Mouse (Mus musculus) brain, embryonic 14.5 days (tissue): ENCODE data around the gene Ifna6. TPM values are rescaled to one million over a fixed set of nuclear protein-coding genes. Genes with fewer than 3 reads are reported as not detected.

Source experiments
- DNase-seq: peaks from one replicate; pipeline ENCODE4 v3.0.0-alpha.2; 2011; ENCODE audit warnings: low read depth
- CTCF ChIP-seq: fragments of 200-500 bp; IDR thresholded peaks from 2 replicates; pipeline ENCODE4 v1.5.1; 2012; ENCODE audit warnings: inconsistent platforms, mild to moderate bottlenecking, moderate library complexity, borderline replicate concordance; ENCODE audit not compliant: insufficient read depth, insufficient read length; ENCODE audit errors: extremely low read depth
- POLR2A ChIP-seq: fragments of 200-500 bp; IDR thresholded peaks from 2 replicates; pipeline ENCODE4 v1.6.1; 2012; ENCODE audit warnings: mild to moderate bottlenecking, inconsistent platforms, borderline replicate concordance; ENCODE audit not compliant: poor library complexity, insufficient read depth, insufficient read length, severe bottlenecking; ENCODE audit errors: extremely low read depth
- polyA plus RNA-seq: library from polyadenylated mRNA; depleted of rRNA; stranded (reverse); fragments of >200 nt; gene quantifications from 2 replicates; pipeline ENCODE4 v1.2.3, GENCODE M21; 2012; rRNA removed

The Ifna6 gene
- polyA plus RNA-seq, 1 experiment = not detected

DNA sequence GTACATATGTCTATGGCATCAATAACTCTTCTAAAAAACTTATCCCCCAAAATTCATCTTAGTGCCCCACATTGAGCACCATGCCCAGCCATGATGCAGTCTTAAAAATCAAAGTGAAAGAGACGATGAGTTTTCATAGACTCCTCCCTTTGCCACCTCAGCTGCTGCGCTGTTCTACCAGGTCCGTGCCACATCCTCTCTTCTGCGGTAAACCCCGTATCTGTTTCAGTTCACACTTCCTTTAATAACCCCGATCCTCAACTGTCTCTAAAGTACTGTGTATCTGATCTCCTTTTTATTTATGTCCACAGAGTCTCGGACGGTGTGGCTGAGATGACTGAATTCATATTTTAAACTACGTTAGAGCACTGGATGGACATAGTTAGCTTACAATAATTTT is 37.4 kb downstream of the Ifna6 start:
- DNase-seq = no peak
- TF ChIP-seq CTCF = no peak
- no peak for TF ChIP-seq POLR2A

DNA sequence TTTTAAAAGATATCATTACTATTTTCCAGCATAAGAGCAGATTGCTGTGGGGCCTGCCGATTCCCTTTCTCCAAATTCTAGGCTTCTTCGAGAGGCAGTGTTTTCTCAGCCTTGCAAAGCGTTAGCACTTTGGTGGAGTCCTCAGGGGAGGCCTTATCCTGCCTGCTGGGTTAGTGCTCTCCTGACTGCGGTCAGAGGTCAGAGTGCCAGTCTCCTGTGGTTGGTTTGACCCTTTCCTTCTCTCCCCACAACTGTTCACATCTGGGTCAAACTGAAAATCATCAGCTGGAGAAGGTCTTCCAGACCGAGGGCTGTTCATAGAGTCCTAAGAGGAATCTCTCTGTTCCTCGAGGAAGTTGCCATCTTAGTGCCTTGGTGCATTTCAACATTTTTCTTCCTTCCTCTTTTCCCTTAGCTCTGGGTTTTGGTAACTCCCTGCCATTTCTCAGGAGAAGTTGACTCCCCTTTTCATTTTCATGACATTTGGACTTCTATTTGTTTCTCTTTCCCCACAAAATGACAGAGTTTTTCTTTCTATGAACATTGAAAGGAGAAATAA is 37.9 kb downstream of the Ifna6 start:
- no peak for TF ChIP-seq POLR2A
- no peak for TF ChIP-seq CTCF
- no peak for DNase-seq

DNA sequence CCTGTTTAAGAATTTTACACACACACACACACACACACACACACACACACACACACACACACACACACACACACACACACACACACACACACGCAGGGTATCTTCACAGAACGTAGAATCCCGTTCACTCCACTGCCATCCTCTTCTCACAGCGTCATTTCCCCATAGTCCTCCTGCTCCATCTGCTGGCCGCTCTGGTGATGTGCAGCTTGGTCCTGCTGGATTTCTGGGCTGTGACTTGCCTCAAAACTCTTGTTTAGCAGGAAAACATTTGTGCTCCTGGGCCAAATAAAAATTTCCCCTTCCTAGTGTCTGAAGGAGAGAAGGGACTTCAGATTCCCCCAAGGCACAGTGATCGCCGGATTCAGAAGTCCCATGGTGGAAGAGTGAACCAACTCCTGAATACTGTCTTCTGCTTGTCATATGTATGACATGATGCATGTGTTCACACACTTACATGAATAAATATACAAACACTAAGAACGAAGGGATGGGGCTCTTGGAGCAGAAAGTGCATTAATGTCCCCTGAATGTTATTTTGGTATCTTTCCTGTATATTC is 40.2 kb downstream of the Ifna6 start:
- peak; percentile 87 for DNase-seq
- no peak for TF ChIP-seq POLR2A
- TF ChIP-seq CTCF = peak; percentile 93

DNA sequence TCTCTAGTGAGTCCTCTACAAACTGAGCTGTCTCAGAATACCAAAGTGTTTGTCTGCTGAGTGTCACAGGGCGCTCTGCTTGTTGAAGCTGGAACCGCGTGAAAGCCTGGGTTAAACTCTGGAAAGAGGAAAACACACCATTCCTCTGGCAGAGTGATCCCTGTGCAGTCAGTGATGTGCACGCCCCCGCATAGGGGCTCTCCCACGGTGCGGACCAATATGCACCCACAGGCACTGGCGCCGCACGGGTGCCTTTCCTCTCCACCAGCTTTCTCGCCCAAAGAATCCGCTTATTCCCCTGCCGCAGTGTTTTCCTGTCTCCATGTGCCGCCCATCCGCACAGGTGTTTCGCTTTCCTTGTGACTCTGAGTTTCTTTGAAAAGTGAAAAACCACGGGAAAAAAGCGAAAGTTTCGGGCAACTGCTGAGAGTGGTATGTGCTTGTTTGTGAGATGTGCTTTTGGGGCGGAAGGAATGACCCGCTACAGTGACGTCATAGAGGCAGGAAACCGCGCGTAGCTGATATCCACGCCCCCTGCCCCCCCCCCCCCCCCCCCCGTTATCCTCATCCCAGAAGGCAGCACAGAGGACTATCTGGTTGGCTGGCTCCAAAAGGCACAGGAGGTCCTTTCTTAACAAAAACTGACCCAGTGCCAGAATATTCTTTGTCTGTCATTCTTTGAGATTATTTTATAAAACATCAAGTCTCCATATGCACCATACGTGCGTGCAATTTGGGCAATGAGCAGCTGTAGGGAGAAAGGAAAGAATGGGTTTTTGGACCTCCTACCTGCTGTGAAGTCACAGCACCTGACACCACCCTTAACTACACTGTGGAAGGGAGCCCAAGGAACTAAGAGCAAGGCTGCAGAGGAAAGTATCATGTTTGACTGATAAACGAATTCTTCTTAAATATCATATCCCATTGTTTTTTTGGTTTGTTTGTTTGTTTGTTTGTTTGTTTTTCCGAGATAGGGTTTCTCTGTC is 41.0 kb downstream of the Ifna6 start:
- DNase-seq = peak; percentile 72
- no peak; the same call in 1 of the 2 replicates for TF ChIP-seq CTCF

DNA sequence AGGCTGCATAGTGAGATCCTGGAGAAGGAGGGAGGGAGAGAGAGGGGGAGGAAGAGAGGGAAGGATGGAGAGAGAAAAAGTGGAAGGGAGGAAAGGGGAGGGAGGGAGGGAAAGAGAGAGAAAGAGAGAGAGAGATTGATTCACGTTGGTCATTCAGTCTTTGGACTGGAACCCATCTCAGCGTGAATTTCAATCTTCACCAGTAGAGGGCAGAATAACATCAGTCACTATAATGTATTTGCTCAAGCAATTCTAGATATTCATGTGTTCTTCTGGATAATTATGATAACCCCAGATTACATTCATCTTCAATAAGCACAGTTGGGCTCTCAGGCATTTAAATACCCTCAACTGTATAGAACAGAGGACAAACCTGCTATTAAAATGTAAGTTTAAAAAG is 45.5 kb downstream of the Ifna6 start:
- peak; percentile 65 for DNase-seq
- no peak for TF ChIP-seq POLR2A
- peak; percentile 48; the same call in 1 of the 2 replicates for TF ChIP-seq CTCF

DNA sequence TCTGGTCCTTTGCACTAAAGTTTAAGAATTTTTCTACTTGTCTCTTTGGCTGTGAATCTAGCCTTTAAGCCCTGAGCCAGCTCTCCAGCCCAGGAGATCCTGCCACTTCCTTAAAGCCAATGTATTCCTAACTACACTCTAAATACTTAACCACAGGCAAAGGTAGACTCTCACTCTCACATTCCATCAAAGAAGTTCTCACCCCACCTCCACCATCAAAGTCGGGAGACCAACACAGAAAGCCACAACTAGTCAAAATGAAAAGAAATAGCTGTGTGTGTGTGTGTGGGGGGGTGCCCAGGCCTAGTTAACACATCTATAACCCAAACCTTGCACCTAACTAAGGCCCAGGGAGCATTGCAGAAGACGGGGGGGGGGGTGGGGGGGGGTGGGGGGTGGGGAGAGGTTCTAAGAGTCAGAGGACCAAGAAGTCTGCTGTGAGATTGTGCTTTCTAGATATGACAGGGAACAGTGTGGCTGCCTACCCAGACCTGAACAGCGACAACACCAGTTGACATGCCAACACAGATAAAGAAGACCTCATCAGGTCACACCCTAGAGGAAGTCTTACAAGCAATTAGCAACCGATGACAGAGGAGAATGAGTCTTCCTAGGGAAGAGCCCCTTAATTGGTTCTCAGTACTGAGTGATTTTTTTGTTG is 48.3 kb downstream of the Ifna6 start:
- TF ChIP-seq POLR2A (no peak), CTCF (no peak)
- DNase-seq = no peak

DNA sequence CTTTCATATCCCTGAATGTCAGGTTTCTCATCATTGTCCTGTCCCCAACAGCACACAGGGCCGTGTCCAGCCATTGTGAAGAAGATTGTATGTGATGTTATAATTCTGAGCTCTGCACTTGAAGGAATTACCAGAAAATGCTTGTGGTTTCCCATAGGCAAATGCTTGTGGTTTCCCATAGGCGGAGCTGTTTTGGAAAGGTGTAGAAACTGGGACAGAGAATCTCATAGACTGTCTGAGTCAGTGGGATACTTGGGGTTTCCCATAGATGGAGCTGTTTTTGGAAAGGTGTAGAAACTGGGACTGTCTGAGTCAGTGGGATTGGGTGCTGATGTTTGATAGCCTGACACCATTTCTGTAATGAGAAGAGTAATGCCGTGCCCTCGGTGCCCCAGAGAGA is 49.3 kb downstream of the Ifna6 start:
- no peak for DNase-seq
- TF ChIP-seq CTCF (no peak), POLR2A (no peak)

Other genes starting within 250 kb of the Ifna6 start
- not detected in 2 replicates for gene Ifna9, start 235.0 kb upstream of the Ifna6 start, polyA plus RNA-seq
- gene Ifna12, start 224.0 kb upstream of the Ifna6 start, polyA plus RNA-seq = not detected in 2 replicates
- not detected in 2 replicates for gene C87499, start 193.0 kb upstream of the Ifna6 start, polyA plus RNA-seq
- not detected in 2 replicates for gene Ifna13, start 183.0 kb upstream of the Ifna6 start, polyA plus RNA-seq
- not detected in 2 replicates for gene Ifna16, start 150.5 kb upstream of the Ifna6 start, polyA plus RNA-seq
- not detected in 2 replicates for gene Ifna2, start 143.5 kb upstream of the Ifna6 start, polyA plus RNA-seq
- gene Ifnab, start 136.1 kb upstream of the Ifna6 start, polyA plus RNA-seq = not detected in 2 replicates
- gene Gm26566, start 105.6 kb upstream of the Ifna6 start, polyA plus RNA-seq = 1.2 and 2.4 TPM in 2 replicates
- 45.5 and 69.0 TPM in 2 replicates for gene Klhl9, start 105.0 kb upstream of the Ifna6 start, polyA plus RNA-seq
- gene Gm13271, start 72.5 kb upstream of the Ifna6 start, polyA plus RNA-seq = not detected in 2 replicates
- not detected in 2 replicates for gene Gm13283, start 67.3 kb upstream of the Ifna6 start, polyA plus RNA-seq
- not detected in 2 replicates for gene Gm13290, start 53.6 kb upstream of the Ifna6 start, polyA plus RNA-seq
- not detected in 2 replicates for gene Gm13289, start 50.5 kb upstream of the Ifna6 start, polyA plus RNA-seq
- 0.11 TPM in 1 of 2 replicates, not detected in the other for gene Gm13272, start 47.6 kb upstream of the Ifna6 start, polyA plus RNA-seq
- not detected in 2 replicates for gene Ifnz, start 45.3 kb upstream of the Ifna6 start, polyA plus RNA-seq
- gene Gm13276, start 41.7 kb upstream of the Ifna6 start, polyA plus RNA-seq = not detected in 2 replicates
- not detected in 2 replicates for gene Gm13277, start 38.8 kb upstream of the Ifna6 start, polyA plus RNA-seq
- gene Gm13278, start 35.9 kb upstream of the Ifna6 start, polyA plus RNA-seq = not detected in 2 replicates
- not detected in 2 replicates for gene Gm13275, start 32.9 kb upstream of the Ifna6 start, polyA plus RNA-seq
- not detected in 2 replicates for gene Gm13279, start 30.0 kb upstream of the Ifna6 start, polyA plus RNA-seq
- not detected in 2 replicates for gene Gm13285, start 27.8 kb upstream of the Ifna6 start, polyA plus RNA-seq
- not detected in 2 replicates for gene Gm13287, start 24.2 kb upstream of the Ifna6 start, polyA plus RNA-seq
- gene Gm13288, start 21.9 kb upstream of the Ifna6 start, polyA plus RNA-seq = not detected in 2 replicates
- gene Ifna7, start 11.2 kb upstream of the Ifna6 start, polyA plus RNA-seq = 0.15 TPM in 1 of 2 replicates, not detected in the other
- gene Ifna11, start 7.5 kb upstream of the Ifna6 start, polyA plus RNA-seq = not detected in 2 replicates
- gene Ifna5, start 8.1 kb downstream of the Ifna6 start, polyA plus RNA-seq = not detected in 2 replicates
- gene Ifna4, start 14.4 kb downstream of the Ifna6 start, polyA plus RNA-seq = not detected in 2 replicates
- gene Ifna1, start 22.7 kb downstream of the Ifna6 start, polyA plus RNA-seq = not detected in 2 replicates
- not detected in 2 replicates for gene Ifne, start 52.8 kb downstream of the Ifna6 start, polyA plus RNA-seq